Mouse (Mus musculus): ENCODE results near the gene Ncor2.
"Not testable (repeated sequence)": the region's sequence is repeated elsewhere in the genome, so short reads cannot be mapped to it uniquely, and the experiment has no call there.

The Ncor2 gene

DNA sequence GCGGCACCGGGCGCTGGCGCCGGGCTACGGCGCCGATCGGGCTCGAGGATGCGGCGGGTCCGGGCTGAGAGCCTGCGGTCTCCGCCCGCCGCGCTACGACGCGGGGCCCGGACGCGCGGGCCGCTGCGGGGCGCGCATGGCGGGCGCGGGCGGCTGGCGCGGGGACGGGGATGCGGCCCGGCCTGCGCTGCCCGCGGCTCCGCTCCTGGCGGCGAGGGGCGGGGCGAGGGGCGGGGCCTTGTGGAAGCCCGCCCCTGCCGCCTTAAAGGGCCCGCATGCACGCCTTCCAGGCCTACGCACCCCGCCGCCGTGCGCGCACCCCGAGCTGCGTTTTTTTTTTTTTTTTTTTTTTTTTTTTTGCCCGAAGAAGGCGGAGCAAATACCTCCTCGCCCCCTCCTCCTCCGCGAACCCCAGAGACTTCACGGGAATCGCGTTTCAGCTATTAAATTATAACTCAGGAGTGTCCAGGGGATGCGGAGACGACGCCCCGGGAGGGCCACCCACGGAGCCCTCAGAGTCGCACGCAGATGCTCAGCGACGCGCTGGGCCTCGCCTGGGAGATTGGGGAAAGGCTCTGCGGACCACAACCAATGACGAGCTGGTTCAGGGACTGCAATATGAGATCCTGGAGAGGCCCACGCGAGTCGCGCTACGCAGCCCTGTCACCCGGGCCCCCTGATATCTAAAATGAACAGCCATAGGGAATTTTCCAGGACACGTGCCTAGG, at the start of gene Ncor2:
Gene Ncor2 (minus strand): TSS at position 213 of the 728 bp plus-strand sequence.
- in situ Hi-C loops (cut with MboI, MseI), result no loop called here

DNA sequence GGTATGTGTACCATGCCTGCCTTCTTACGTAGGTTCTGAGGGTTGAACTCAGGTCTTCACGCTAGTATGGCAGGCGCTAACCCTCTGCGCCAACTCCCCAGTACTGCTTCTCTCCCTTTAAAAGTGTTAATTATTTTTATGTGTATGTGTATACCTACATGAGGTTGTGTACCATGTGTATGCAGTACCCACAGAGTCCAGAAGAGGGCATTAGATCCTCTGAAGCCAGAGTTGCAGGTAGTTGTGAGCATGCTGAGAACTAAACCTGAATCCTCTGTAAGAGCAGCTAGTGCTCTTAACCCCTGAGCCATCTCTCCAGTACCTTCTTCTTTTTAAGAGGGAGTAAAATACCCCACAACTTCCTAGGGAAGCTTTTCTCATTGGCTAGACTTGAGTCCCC, 48.7 kb upstream of the Ncor2 start:
- in situ Hi-C loops (cut with MboI, MseI), result no loop called here

DNA sequence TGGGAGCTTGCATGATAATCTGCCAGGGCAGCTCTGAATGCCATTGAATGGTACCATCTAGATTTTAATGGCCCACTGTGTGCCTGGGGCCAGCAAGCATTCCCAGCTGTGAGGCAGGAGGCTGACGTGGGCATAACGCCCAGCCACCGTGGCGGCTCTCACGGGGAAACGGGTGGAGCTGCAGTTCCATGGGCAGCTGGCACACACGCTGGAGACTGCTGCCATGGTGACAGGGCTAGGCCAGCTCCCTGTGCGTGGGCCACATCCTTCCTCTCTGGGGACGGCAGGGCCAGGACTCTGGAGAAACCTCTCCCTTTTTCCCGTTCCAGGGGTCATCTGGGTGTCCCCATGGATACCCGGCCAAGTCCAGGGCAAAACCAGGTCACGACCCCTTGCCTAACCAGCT, 47.2 kb upstream of the Ncor2 start:
- in situ Hi-C loops (cut with MboI, MseI), result no loop called here

DNA sequence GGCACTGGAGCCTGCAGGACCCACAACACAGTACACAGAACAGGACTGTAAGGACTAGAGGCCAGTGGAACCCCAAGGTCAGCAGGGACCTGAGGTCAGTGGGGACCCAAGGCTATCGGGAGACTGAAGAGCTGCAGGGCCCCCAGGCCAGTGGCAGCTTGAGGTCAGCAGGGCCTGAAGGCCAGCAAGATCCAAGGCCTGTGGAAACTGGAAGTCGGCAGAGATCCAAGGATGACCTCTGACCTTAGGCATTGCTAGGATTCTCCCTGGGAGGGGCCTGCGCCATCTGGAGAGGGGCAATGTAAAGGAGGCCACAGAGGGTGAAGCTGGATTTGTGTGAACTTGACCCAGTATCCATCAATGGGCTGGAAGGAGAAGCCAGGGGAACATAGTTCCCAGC, 45.9 kb upstream of the Ncor2 start:
- in situ Hi-C loops (cut with MboI, MseI), result no loop called here

DNA sequence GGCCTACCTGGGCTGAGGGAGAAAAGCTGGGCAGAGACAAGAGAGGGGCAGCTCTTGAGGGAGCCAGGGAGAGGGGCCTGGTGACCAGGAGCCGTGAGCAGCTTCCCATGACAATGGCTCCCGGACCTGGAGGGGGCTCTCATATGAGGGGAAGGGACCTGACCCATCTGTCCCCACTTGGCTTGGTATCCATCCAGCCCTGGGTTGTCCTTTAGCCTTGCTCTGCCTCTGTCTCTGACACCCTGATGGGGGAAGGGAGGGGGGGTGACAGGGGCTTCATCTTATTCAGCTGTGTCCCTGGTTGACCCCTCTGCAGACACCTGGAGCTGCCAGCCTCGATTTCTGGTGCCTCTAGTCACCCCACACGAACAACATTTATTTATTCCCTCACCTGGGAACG, 44.9 kb upstream of the Ncor2 start:
- in situ Hi-C loops (cut with MboI, MseI), result no loop called here

DNA sequence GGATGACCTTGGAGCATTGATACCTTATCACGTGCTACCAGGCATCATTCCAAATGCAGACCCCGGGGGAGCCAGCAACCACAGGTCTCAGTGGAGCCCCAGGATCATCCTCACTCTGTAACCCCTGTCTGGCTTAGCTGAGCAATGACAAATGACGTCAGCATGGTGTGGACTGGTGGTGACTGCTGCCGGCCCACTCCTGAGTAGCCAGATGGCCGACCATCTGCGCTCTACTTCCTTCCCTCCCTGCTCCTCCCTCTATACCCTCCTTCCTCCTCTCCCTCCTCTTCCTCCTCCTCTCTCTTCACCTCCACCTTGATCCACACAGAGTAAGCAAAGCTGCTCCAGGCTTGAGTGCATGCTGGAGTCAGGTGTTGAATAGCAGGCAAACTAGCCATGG, 43.7 kb upstream of the Ncor2 start:
- in situ Hi-C loops (cut with MboI, MseI), result no loop called here

DNA sequence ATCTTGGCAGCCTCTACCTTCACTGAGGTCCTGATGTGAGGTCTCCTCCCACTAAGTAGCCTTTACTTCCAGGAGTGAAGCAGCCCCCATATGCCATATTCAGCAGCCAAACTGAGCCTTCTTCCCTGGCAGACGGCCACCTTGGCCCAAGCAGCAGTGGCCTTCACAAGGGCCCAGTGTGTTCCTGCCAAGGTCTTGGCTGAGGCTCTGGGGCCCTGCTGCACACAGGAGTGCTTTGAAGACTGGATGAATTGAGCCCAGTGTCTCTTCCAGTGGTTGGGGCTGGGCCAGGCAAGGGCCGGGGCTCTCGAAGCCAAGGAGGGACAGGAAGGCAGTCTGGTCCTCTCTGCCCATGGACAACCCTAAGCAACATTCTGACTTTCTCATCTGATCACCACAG, 42.8 kb upstream of the Ncor2 start:
- in situ Hi-C loops (cut with MboI, MseI), result no loop called here

DNA sequence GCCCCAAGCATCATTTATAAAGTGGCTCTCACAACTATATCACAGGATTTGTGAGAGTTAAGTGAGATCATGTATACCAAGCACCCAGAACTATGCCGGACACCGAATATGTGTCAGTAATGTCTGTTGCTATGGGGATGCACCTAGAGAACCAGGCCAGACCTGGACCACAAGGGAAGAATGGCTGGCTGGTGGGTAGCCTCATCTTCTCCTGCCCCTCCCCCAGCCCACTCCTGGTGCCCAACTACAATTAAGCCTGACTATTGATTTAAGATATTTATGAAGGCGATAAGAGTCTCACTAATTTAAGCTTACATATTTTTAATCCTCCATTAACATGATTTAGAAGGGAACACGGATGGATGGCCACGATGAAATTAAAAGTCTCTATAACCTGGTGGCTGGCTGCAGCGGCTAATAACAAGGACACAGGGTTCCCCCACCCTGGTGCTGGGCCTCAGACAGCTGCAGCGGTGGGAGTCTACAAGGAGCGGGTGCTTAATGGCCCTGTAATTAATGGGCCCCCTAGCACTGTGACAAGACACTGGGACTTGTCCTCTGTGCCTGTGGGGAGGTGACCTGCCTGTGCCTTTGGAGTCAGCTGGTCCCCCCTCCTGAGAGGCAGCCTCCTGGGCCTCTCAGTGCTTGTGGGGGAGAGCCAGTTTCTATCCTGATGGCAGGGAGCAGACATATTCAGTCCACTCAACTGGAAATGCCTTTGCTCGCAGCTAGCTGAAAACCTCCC, 38.6 kb upstream of the Ncor2 start:
- in situ Hi-C loops (cut with MboI, MseI), result no loop called here

DNA sequence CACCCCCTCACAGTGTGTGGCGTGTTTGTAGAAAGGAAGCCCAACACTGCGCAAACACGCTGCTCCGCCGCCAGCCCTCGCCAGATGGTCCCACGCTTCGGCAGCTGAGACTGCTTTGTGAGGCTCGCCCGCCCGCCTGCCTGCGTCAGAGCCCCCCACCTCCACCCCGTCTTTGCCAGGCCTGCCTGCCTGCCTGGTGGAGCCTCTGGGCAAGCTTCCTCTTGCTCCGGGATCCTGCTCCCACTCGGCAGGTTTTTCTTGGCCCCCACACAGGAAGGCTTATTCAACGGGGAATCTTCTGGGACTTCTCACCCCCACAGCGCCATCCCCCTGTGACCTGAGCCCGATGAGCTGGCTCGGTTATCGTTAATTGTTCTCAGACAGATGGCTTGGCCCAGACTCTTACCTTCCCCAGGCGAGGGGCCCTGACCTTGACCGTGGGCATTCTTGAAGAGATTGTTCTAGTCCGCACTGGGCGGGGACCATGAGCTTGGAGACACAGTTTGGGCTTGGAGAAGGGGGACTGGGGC, 37.0 kb upstream of the Ncor2 start:
- in situ Hi-C loops (cut with MboI, MseI), result no loop called here

DNA sequence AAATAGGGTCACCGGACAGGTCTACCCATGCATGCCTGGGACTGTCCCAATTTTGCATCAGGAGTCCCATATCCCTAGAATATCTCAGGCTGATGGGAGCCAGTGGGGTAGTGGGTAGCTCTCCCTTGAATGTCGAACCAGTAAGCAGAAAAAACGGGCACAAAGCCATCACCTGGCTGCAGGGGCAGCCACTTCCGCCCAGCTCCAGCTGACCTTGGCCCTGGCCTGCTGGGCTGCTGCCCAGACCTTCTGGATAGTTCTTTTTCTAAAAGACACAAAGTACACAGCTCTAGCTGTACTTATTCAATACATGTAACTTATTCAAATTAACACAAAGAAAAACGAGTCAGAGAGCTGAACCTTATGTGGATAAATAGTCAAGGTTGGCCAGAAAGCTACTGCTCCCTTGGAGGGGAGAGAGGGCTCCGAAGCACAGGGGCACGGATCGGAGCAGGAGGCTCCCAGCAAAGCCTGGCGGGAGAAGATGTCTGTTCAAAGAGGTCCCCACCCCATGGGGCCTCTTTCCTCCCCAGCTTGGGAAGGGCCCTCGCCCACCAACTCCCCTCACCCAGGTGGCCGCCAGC, 36.4 kb upstream of the Ncor2 start:
- in situ Hi-C loops (cut with MboI, MseI), result no loop called here

DNA sequence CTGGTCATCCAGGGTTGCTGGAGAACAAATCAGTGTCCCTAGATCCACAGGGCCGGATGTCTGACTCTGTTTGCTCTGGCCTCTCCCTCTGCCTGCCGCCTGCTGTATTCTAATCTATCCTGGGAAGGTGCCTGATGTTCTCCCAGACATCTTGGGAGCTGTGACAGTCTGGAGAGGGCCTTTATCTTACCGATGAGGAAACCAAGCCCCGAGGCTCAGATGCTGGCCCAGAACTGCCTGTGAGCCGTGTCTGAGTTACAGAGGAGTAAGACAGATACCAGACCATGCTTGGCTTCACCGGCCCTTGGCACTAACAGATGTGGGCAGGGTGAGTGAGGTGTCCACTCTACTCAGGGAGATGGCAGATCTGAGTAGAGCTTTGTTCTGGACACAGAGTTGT, 35.0 kb upstream of the Ncor2 start:
- in situ Hi-C loops (cut with MboI, MseI), result no loop called here

DNA sequence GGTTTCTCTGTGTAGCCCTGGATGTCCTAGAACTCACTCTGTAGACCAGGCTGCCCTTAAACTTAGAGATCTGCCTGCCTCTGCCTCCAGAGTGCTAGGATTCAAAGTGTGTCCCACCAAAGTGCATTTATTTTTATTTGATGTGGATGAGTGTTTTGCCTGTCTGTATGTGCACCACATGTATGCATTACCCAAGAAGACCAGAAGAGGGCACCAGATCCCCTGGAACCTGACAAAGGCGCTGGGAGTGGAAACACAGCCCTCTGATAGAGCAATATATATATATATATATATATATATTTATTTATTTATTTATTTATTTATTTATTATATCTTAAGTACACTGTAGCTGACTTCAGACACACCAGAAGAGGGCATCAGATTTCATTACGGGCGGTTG, 25.9 kb upstream of the Ncor2 start:
- in situ Hi-C loops (cut with MboI, MseI), result not testable (repeated sequence)

DNA sequence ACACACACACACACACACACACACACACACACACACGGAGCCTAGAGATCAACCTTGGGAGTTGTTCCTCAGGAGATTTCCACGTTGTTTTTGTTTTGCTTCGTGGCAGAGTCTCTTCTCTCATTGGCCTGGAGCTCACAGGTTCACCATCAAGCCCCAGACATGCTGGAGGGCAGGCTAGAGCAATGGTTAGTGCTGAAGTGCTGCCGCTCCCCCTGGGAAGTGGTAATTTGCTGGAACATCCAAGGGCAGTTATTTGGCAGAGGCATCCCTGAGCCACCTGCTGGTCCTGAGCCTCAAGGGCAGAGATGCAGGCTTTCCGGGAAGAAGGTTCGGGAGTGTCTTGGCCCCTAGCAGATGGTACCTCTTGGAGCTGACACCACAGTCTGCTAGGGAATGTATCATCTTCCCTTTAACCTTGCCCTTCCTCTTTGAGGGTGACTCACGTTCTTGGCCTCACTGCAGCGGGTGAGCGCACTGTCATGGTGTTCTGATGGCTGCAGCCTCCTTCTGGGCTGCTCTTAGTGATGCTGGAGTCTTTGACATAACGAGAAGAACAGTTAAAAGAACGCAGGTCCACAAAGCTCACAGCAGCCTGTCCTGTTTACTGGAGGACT, 25.3 kb upstream of the Ncor2 start:
- in situ Hi-C loops (cut with MboI, MseI), result no loop called here

DNA sequence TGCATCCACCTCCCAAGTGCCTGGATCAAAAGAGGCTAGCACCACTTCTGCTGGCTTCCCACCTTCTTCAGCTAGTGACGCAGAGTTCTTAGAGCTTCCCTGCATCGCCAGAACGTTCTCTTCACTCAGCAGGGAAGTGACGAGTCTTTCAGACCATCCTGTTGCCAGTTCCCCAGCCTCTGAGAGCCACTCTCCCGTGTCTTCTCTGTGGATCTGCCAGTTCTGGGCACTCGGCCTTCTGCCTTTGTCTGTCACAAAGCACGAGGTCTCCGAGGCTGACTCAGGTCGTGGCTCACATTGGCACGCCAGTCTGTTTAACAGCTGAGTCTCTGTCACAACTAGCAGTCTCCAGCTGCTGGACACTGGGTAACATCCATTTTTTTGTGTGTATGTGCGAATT, 24.7 kb upstream of the Ncor2 start:
- in situ Hi-C loops (cut with MboI, MseI), result no loop called here

DNA sequence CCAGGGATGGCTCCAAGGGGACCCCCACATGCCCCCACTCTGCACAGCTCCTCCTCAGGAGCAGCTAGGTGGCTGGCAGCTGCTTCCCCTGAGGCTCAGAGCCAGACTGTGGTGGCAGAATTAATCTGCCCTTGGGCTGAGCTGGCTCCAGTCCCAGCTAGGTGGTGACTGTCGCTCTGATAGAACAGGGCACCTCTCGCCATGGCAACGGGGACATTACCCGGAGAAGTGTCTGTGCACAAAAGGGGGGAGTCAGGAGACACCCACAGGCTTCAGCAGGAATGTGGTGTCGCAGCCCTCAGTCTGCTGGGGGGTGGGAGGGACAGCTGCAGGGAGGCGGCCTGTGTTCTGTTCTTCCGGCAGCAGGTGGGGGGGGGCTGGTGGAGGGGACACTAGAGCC, 24.1 kb upstream of the Ncor2 start:
- in situ Hi-C loops (cut with MboI, MseI), result no loop called here

DNA sequence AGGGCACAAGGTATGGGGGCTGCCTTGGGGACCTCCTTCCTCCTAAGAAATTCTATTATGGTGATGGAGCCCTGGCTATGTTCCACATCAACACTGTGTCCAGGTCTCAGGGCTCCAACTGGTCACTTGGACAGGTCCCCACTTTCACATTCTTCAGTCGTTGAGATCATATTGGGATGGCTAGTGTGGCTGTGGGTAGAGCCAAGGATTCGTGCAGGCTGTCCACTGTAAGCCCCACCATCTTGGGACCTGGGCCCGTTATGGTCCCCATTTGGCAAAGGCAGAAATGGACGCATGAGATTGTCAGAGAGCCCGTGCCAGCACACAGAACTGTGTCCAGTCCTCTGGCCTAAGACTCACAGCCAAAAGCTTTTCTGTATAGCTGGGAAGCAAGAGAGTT, 23.1 kb upstream of the Ncor2 start:
- in situ Hi-C loops (cut with MboI, MseI), result no loop called here

DNA sequence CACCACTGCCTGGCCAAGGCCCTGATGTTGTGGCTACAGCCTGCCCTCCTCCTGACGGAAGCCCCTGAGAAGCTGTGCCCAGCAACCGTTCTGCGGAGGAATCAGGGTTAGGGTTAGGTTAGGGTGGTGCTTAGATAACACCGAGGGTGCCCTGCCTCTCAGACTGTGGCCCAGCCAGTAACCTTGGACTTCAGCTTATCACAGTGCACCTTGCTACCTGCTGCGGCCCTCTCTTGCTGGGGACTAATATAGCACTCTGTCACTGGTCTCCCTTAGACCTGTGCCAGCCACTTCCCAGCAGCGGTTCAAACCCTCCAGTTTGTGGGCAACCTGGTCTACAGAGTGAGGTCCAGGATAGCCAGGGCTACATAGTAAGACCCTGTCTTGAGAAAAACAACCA, 20.1 kb upstream of the Ncor2 start:
- in situ Hi-C loops (cut with MboI, MseI), result no loop called here

DNA sequence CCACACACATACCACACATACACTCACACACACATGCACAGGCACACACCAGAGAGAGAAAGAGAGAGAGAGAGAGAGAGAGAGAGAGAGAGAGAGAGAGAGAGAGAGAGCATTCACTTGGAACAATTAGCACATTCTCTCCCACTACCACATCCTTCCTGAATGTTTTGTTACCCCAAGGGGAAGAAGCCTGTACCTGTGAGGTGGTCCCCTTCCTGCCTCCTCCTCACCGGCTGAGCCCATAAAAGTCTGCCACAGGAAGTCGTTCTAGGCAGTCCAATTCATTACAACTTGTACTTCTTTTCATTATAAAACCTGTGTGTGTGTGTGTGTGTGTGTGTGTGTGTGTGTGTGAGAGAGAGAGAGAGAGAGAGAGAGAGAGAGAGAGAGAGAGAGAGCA, 18.3 kb upstream of the Ncor2 start:
- in situ Hi-C loops (cut with MboI, MseI), result not testable (repeated sequence)

DNA sequence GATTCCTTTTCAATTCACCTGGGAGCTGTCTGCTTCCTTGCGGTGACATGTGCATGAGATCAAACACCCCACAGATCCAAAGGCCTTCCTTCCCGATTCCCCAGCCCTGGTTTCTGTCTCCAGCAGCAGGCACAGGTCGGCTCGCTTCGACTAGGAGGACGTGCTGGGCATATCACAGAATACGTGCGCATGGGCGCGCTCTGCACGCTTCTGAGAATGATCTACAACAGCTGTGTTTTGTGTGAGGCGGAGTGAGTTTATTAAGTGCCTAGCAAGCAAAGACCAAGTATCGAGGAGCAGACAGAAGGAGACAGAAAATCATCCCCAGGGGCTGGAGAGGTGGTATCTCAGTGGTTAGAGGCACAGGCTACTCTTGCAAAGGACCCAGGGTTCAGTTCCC, 17.0 kb upstream of the Ncor2 start:
- in situ Hi-C loops (cut with MboI, MseI), result no loop called here

DNA sequence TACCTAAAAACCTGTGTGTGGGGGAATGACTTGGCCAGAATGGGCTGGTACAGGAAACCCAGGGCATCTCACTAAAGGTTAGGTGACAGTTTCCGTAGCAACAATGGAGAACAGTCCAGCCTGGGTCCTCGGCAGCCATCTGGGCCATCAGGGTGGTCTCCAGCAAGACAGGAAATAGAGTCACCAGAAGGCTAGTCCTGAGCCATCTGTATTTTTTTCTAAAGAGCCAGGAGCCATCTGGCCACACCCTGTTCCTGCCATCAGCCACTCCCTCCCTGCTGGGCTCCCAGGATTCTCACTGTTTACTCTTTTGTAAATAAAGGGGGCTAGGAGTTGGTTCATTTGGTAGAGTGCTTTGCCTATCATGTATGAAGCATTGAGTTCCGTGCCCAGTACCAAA, 16.1 kb upstream of the Ncor2 start:
- in situ Hi-C loops (cut with MboI, MseI), result no loop called here

DNA sequence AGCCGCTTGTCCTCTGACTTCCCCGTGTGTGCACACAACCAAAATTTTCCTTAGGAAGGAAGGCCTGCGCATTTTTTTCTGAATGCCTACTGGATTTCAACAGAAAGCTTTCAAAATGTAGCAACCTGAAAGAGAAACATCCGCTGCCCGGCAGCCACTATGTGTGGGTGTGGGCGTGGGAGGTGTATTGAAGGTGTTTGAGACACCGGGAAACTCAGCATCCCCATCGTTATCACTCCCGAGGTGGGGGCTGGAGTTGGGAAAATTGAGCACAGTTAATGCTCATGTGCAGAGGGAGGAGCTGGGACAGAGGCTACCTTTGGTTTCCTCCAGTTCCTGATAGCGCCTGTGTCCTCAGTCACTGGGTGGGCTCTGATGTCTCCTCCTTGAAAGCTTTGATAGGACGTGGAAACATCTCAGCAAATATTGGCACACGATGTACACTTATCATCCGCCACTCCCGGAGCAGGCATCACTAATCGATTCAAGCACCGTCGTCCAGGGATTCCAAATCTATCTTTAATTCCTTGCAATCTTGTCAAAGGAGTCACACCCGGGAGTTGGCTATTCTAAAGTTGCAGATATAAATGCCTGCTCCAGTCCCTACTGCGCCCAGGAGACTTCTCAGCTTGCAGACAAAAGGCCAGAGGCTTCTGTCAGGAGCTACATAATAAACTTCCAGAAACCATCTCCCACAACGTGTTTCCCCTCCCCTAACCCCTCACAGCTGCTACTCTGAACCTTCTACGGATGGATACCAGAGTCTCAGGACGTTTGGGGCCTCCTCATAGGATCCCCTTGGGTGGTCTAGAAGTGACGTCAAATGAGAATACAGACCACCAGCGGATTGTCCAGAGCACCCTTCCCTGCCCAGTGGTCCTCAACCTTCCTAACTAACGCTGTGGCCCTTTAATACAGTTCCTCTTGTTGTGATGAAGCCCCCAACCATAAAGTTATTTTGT, 14.7 kb upstream of the Ncor2 start:
- in situ Hi-C loops (cut with MboI, MseI), result no loop called here

All from T-helper 2 cell (primary cell).